Comparison of ENCODE assay signal across 27 mouse cellular contexts in genomic region chr4:84662228-84663065, GRCm38 (mm10). TPM values are rescaled to one million over a fixed set of nuclear protein-coding genes. Genes with fewer than 3 reads are reported as not detected.
A peak's percentile ranks its signal among the peaks of the same experiment; 100 is the strongest.
DNase-seq lines count a peak whose midpoint lies in the region; ATAC-seq and TF ChIP-seq lines count a peak whose summit lies in the region.
"Had no signal": no experiment of that assay in that cellular context is flagged by ENCODE, and none has a peak within 500 bp of the region (broad histone marks: within the 10 kb centered on the region; RNA-seq: fewer than 3 reads in every experiment).

No protein-coding gene starts in this region.

- no peaks in the 10 kb centered on the region for H3K9me3 ChIP-seq in ES-Bruce4 (replicated peaks; ENCODE audit: control insufficient read depth, insufficient read depth, low read length, poor library complexity, severe bottlenecking)
- no peaks in the 10 kb centered on the region for H3K9me3 ChIP-seq in ES-E14 (ENCODE audit: control insufficient read depth, insufficient read depth, low read depth, low read length)
- H3K9me3 ChIP-seq in hindbrain, postnatal 0 days (ENCODE audit: low read length): no peaks in the 10 kb centered on the region
- H3K9me3 ChIP-seq: embryonic facial prominence, embryonic 13.5 days; embryonic facial prominence, embryonic 15.5 days; forebrain, embryonic 10.5 days; forebrain, embryonic 12.5 days had no signal

- no peaks in the 10 kb centered on the region for H3K36me3 ChIP-seq in ES-Bruce4 (ENCODE audit: control insufficient read depth, insufficient read depth, low read length, poor library complexity, severe bottlenecking)
- no peaks in the 10 kb centered on the region; the same call in 1 of the 2 replicates for H3K36me3 ChIP-seq in ES-E14 (ENCODE audit: control insufficient read depth, insufficient read depth, low read length, poor library complexity, severe bottlenecking)
- no peaks in the 10 kb centered on the region for H3K36me3 ChIP-seq in hindbrain, postnatal 0 days (ENCODE audit: insufficient read depth, low read length)
- H3K36me3 ChIP-seq: embryonic facial prominence, embryonic 15.5 days; forebrain, embryonic 10.5 days; forebrain, embryonic 12.5 days had no signal

- in situ Hi-C loops in ES-E14 (cut with MboI; ENCODE audit: low sequenced_read_pairs in 2 of 2, unreplicated experiment in 2 of 2): no loop called here

- no peak for TF ChIP-seq CTCF in ES-Bruce4 (IDR thresholded peaks at IDR 0.05; ENCODE audit: low read depth, low read length)
- TF ChIP-seq CTCF in hindbrain, postnatal 0 days (IDR thresholded peaks at IDR 0.05; ENCODE audit: low read depth): no peak

- H3K4me1 ChIP-seq in ES-Bruce4 (ENCODE audit: control insufficient read depth, insufficient read depth, low read length) (peaks cover 9% of the 10 kb centered on the region), ES-E14 (ENCODE audit: control insufficient read depth in 2 of 2, insufficient read depth in 2 of 2, low read length in 2 of 2, poor library complexity in 1 of 2) (peaks cover 17 to 39% of the 10 kb centered on the region in 2 experiments)
- H3K4me1 ChIP-seq in hindbrain, postnatal 0 days (ENCODE audit: insufficient read depth, low read length): no peaks in the 10 kb centered on the region
- H3K4me1 ChIP-seq: embryonic facial prominence, embryonic 13.5 days; embryonic facial prominence, embryonic 15.5 days; forebrain, embryonic 10.5 days; forebrain, embryonic 12.5 days had no signal

- no peaks in the 10 kb centered on the region for H3K27me3 ChIP-seq in ES-Bruce4 (ENCODE audit: control insufficient read depth, insufficient read depth, low read length, poor library complexity, severe bottlenecking)
- no peaks in the 10 kb centered on the region for H3K27me3 ChIP-seq in hindbrain, postnatal 0 days (ENCODE audit: insufficient read depth, low read length)
- H3K27me3 ChIP-seq: embryonic facial prominence, embryonic 13.5 days; embryonic facial prominence, embryonic 15.5 days; Patski had no signal

- no peak for ATAC-seq in hindbrain, postnatal 0 days
- ATAC-seq: activated CD4-positive, CD25-positive, alpha-beta regulatory T cell, adult 4 months; forebrain, embryonic 14.5 days; forebrain, embryonic 16.5 days; Patski had no signal

- TF ChIP-seq EP300 in ES-Bruce4 (IDR thresholded peaks at IDR 0.05; ENCODE audit: insufficient read depth, low read depth, low read length): peak; percentile 98

- 87% methylated on average over 5 of the region's 5 CpGs for WGBS in hindbrain, postnatal 0 days

- DNase-seq in ES-E14 (ENCODE audit: low read depth, low spot score): no peak
- DNase-seq in ZHBTc4 (ENCODE audit: low read depth, low spot score): peak; percentile 88
- DNase-seq in layer of hippocampus, adult 8-10 months (ENCODE audit: low spot score in 2 of 2): no peak
- DNase-seq in adipocyte (ENCODE audit: low spot score): no peak
- no peak for DNase-seq in hindbrain, postnatal 0 days (ENCODE audit: low spot score)
- DNase-seq: adrenal gland, adult 2 months; adrenal gland, postnatal 10 days; adrenal gland, postnatal 25 days; cerebellum, adult 11 months; cerebellum, adult 18-20 months; cerebellum, adult 8-10 months; cerebellum, adult 9-11 months; cerebellum, postnatal 14 days; cerebellum, postnatal 36 days; embryo, embryonic 11 days had no signal

- TF ChIP-seq POLR2A in ES-Bruce4 (IDR thresholded peaks at IDR 0.05; ENCODE audit: insufficient read depth, low read length): no peak

- no peak overlapping the region for H3K4me3 ChIP-seq in ES-Bruce4 (ENCODE audit: low read depth, low read length)
- peak overlapping the region in 1 of 2 experiments; percentile 17; a peak in 2 of 4 replicates for H3K4me3 ChIP-seq in ES-E14 (ENCODE audit: insufficient read depth in 1 of 2, low read depth in 1 of 2, low read length in 2 of 2, poor library complexity in 1 of 2, severe bottlenecking in 1 of 2)
- H3K4me3 ChIP-seq in hindbrain, postnatal 0 days (ENCODE audit: low read length): no peak overlapping the region
- H3K4me3 ChIP-seq: embryonic facial prominence, embryonic 13.5 days; embryonic facial prominence, embryonic 15.5 days; erythroblast, embryonic 14.5 days; forebrain, embryonic 10.5 days; forebrain, embryonic 12.5 days had no signal

- H3K4me2 ChIP-seq in hindbrain, postnatal 0 days (ENCODE audit: low read depth, low read length): no peak overlapping the region
- H3K4me2 ChIP-seq: embryonic facial prominence, embryonic 13.5 days; embryonic facial prominence, embryonic 15.5 days; forebrain, embryonic 12.5 days had no signal

- H3K27ac ChIP-seq in ES-Bruce4 (ENCODE audit: insufficient read depth, low read length) (peak overlapping the region; percentile 93), ES-E14 (ENCODE audit: insufficient read depth, low read depth, low read length, poor library complexity, severe bottlenecking) (peak overlapping the region; percentile 99)
- no peak overlapping the region for H3K27ac ChIP-seq in hindbrain, postnatal 0 days
- H3K27ac ChIP-seq: embryonic facial prominence, embryonic 13.5 days; embryonic facial prominence, embryonic 15.5 days; forebrain, embryonic 10.5 days; forebrain, embryonic 12.5 days had no signal

- H3K9ac ChIP-seq in ES-Bruce4 (ENCODE audit: low read depth, poor library complexity, severe bottlenecking): no peak overlapping the region
- peak overlapping the region; percentile 67 for H3K9ac ChIP-seq in ES-E14 (ENCODE audit: insufficient read depth, low read depth, low read length, poor library complexity, severe bottlenecking)
- H3K9ac ChIP-seq in hindbrain, postnatal 0 days (replicated peaks; ENCODE audit: low read length): no peak overlapping the region
- H3K9ac ChIP-seq: embryonic facial prominence, embryonic 13.5 days; embryonic facial prominence, embryonic 15.5 days; forebrain, embryonic 12.5 days had no signal

TF ChIP-seq in ES-E14, 5 proteins besides CTCF, POLR2A, EP300 and RAD21:
- TF ChIP-seq MAFK (IDR thresholded peaks at IDR 0.05; ENCODE audit: insufficient read depth, low read depth, low read length) (no peak), ZC3H11A (IDR thresholded peaks at IDR 0.05; ENCODE audit: borderline replicate concordance, low read depth, low read length) (no peak), ZNF384 (IDR thresholded peaks at IDR 0.05; ENCODE audit: low read depth, low read length) (0 out of 2 replicates have a peak, but pooled peaks have one; percentile 6), CHD2 (IDR thresholded peaks at IDR 0.05; ENCODE audit: low read depth, low read length) (peak; percentile 63)

RNA-seq across cellular contexts. Expression of gene Bnc2, which starts 12.6 kb away (rescaled TPM):
- polyA plus RNA-seq in ES-Bruce4 (2011; ENCODE audit: insufficient read depth, insufficient read length, low read depth, missing spikeins): 7.2 and 7.8 TPM in 2 replicates
- 15.1 and 25.3 TPM in 2 replicates for total RNA-seq in ES-E14 (2012; rRNA removed)
- total RNA-seq in layer of hippocampus, adult 8-10 months (2022): 1 to 10 TPM; 1.2 to 2.2 (median 1.3) TPM
- 15.5 and 19.4 TPM in 2 replicates for total RNA-seq in hindbrain, postnatal 0 days (2014; rRNA removed)
- polyA plus RNA-seq in hindbrain, postnatal 0 days (2015; fragmentation: Nextera tagmentation; extraction: Ambion mirVana): 6.3 and 6.4 TPM in 2 replicates
- total RNA-seq: common myeloid progenitor, adult 5-6 weeks; MEL had no signal
- polyA plus RNA-seq: activated CD4-positive, CD25-positive, alpha-beta regulatory T cell, adult 4 months; erythroblast, embryonic 14.5 days had no signal
